Mouse (Mus musculus): ENCODE measurements at regions not wholly inside any gene's neighbourhood (a gene's known extent, or its start where the extent isn't known, plus 50 kb on each side); places are given as distances from the start of the nearest gene placed in this dataset.

DNA sequence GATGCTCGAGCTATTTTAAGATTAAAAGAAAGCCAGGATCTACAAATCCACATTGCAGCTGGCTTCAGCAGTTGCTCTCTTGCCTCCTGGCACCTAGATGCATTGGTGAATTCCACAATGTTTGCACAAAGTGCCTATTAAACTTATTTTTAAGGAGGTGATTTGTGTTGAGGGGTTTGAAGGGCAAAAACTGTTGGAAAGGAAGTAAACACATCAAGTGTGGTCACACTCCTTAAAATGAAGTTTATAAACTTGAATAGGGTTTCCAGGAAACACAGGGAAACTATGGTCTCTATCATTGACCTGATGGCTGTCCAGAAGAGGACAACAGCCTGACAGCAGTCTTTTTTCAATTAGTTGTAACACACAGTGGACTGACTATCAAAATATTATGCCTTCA is 205.4 kb downstream of the Papss1 start:
- Histone ChIP-seq H3K4me1 (ENCODE audit: control insufficient read depth, insufficient read depth, low read length) (no peaks in the 10 kb centered on the region), H3K4me3 (ENCODE audit: insufficient read depth, low read length) (no peak overlapping the region), H3K27ac (ENCODE audit: insufficient read depth, low read length) (no peak overlapping the region)
- TF ChIP-seq CTCF (IDR thresholded peaks at IDR 0.05; ENCODE audit: extremely low read depth, insufficient read depth, low read length) (no peak), POLR2A (IDR thresholded peaks at IDR 0.05; ENCODE audit: extremely low read depth, insufficient read depth, low read length) (no peak)

DNA sequence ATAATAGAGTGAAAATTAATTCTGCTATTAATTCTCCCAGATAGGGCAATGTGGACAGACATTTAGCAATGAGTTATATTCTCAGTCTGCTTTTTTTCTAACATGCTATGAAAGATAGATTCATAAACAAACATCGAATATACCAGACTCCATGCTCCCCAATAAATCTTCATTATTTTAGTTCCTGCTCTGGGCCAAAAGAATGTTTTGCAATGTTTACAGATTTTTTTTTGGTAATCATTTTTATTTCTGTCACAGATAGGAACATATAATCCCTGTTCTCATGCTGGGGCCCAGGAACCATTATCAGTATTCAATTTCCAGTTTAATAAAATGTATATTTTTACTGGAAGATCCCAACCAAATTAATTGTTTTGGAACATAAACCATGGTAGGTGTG is 205.9 kb downstream of the Papss1 start:
- no peak overlapping the region for H3K4me3 ChIP-seq (ENCODE audit: insufficient read depth, low read length)
- no peaks in the 10 kb centered on the region for H3K4me1 ChIP-seq (ENCODE audit: control insufficient read depth, insufficient read depth, low read length)
- H3K27ac ChIP-seq (ENCODE audit: insufficient read depth, low read length): no peak overlapping the region
- TF ChIP-seq POLR2A (IDR thresholded peaks at IDR 0.05; ENCODE audit: extremely low read depth, insufficient read depth, low read length): no peak
- TF ChIP-seq CTCF (IDR thresholded peaks at IDR 0.05; ENCODE audit: extremely low read depth, insufficient read depth, low read length): no peak

DNA sequence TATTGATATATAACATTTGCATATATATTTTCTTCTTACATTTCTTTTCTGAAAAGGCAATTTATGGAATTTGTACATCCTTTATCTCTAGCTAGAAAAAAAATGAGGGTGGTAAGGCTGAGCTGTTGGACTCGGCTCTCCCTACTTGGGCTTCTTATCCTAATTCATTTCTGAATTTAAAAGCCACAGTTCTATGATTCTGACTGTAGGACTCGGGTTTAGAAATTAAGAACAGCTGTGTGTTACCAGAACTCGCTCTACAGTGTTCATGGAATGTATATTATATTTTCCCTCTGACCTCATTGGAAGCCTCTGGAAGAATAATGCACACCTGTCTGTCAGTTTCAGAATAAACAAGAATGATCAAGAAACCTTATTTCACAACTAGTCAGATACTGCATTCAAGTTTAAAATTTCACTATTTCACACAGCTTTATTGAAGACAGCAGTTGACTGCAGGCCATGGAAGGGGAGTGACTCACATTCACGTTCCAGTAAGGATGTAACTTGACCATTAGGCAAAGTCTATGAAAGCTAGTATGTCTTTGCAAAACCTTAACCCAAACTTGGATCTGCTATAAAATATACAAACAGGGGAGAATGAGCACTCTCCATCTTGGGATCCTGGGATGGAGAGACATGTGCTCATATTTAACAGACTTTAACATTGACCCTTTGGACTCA is 207.4 kb downstream of the Papss1 start:
- H3K27ac ChIP-seq (ENCODE audit: insufficient read depth, low read length): no peak overlapping the region
- no peak for TF ChIP-seq CTCF (IDR thresholded peaks at IDR 0.05; ENCODE audit: extremely low read depth, insufficient read depth, low read length)
- no peak for TF ChIP-seq POLR2A (IDR thresholded peaks at IDR 0.05; ENCODE audit: extremely low read depth, insufficient read depth, low read length)
- no peaks in the 10 kb centered on the region for H3K4me1 ChIP-seq (ENCODE audit: control insufficient read depth, insufficient read depth, low read length)
- no peak overlapping the region for H3K4me3 ChIP-seq (ENCODE audit: insufficient read depth, low read length)

DNA sequence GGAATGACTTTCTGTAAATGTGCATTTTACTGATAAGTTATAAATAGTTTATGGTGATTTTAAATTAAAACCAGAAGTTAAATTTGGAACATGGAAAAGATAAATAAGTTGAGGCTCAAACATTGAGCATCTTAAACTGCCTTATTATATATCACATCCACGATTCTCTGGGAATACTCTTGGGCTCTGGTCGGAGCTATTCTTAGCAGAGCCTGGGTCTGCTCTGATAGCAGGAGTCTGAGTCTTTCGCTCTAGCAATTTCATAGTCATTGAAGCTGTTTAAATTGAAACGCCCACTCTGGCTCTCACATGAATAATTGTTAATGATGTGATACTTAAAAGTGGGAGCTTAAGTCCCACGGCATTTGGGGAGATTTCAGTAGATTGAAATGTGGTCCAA is 208.0 kb downstream of the Papss1 start:
- TF ChIP-seq CTCF (IDR thresholded peaks at IDR 0.05; ENCODE audit: extremely low read depth, insufficient read depth, low read length) (no peak), POLR2A (IDR thresholded peaks at IDR 0.05; ENCODE audit: extremely low read depth, insufficient read depth, low read length) (no peak)
- Histone ChIP-seq H3K4me3 (ENCODE audit: insufficient read depth, low read length) (no peak overlapping the region), H3K4me1 (ENCODE audit: control insufficient read depth, insufficient read depth, low read length) (no peaks in the 10 kb centered on the region), H3K27ac (ENCODE audit: insufficient read depth, low read length) (no peak overlapping the region)

DNA sequence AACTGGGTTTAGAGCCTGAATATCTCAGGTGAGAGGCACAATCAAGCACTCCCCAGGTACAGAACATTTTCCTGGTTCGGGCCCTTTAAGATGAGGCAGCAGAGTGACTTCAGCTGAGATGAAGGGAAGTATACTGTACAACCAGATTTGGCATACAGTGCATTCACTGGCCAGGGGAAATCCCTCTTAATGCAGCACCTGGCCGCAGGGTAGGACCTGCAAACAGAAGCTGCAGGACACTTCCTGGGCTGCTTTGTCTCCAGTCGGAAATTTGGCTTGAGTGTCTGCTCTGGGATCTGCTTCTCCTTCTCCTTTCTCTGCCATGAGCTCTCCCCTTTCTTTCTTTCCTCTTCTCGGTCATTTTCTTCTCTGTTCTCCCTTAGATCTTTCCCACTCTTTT is 210.9 kb downstream of the Papss1 start:
- no peak overlapping the region for H3K4me3 ChIP-seq (ENCODE audit: insufficient read depth, low read length)
- TF ChIP-seq CTCF (IDR thresholded peaks at IDR 0.05; ENCODE audit: extremely low read depth, insufficient read depth, low read length): no peak
- TF ChIP-seq POLR2A (IDR thresholded peaks at IDR 0.05; ENCODE audit: extremely low read depth, insufficient read depth, low read length): no peak
- no peak overlapping the region for H3K27ac ChIP-seq (ENCODE audit: insufficient read depth, low read length)
- no peaks in the 10 kb centered on the region for H3K4me1 ChIP-seq (ENCODE audit: control insufficient read depth, insufficient read depth, low read length)

- TF ChIP-seq CTCF (IDR thresholded peaks at IDR 0.05; ENCODE audit: extremely low read depth, insufficient read depth, low read length) (no peak), POLR2A (IDR thresholded peaks at IDR 0.05; ENCODE audit: extremely low read depth, insufficient read depth, low read length) (no peak)
Observed at GRCm38 (mm10) chr3:131776650-131777049, 212.1 kb downstream of the Papss1 start.

GRCm38 (mm10) chr3:131779803-131780202 is 215.2 kb downstream of the Papss1 start:
- H3K4me1 ChIP-seq (ENCODE audit: control insufficient read depth, insufficient read depth, low read length): no peaks in the 10 kb centered on the region
- TF ChIP-seq POLR2A (IDR thresholded peaks at IDR 0.05; ENCODE audit: extremely low read depth, insufficient read depth, low read length) (no peak), CTCF (IDR thresholded peaks at IDR 0.05; ENCODE audit: extremely low read depth, insufficient read depth, low read length) (no peak)
- H3K4me3 ChIP-seq (ENCODE audit: insufficient read depth, low read length): no peak overlapping the region
- no peak overlapping the region for H3K27ac ChIP-seq (ENCODE audit: insufficient read depth, low read length)

More at GRCm38 (mm10) chr3:131776650-131777049, 212.1 kb downstream of the Papss1 start:
- Histone ChIP-seq H3K4me3 (ENCODE audit: insufficient read depth, low read length) (no peak overlapping the region), H3K4me1 (ENCODE audit: control insufficient read depth, insufficient read depth, low read length) (no peaks in the 10 kb centered on the region), H3K27ac (ENCODE audit: insufficient read depth, low read length) (no peak overlapping the region)

DNA sequence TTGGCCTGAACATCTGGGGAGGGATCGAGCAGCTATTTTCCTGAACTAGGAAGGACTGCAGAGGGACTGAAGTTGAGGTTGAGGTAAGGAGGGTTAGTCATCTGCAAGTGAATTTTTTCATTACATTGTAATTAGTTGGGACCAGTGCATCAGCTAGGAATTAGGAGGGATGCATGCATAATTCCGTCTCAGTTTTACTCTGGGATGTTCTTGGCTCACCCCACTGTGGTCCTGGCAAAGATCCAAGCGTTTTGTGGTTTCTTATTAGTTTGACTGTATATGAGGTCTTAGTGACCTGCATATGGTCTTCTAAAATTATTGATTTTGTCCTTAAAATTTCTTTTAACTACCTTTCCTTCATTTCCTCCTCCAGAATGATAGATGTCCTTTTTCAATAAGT is 221.0 kb downstream of the Papss1 start:
- Histone ChIP-seq H3K27ac (ENCODE audit: insufficient read depth, low read length) (no peak overlapping the region), H3K4me1 (ENCODE audit: control insufficient read depth, insufficient read depth, low read length) (no peaks in the 10 kb centered on the region), H3K4me3 (ENCODE audit: insufficient read depth, low read length) (no peak overlapping the region)
- TF ChIP-seq POLR2A (IDR thresholded peaks at IDR 0.05; ENCODE audit: extremely low read depth, insufficient read depth, low read length) (no peak), CTCF (IDR thresholded peaks at IDR 0.05; ENCODE audit: extremely low read depth, insufficient read depth, low read length) (no peak)

DNA sequence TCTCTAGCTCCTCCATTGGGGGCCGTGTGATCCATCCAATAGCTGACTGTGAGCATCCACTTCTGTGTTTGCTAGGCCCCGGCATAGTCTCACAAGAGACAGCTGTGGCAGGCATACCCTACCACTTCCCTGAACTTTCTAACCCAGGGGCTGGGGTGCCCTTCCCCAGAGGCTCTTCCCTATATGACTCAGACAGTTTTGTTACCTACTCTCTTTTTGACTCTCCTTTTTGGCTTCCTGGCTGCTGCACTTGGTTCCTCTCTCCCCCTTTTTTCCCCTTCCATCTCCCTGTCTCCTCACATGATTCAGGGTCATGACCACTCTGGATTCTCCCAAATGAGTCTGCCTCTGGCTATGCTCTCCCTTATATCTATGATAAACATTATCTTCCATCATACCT is 223.8 kb downstream of the Papss1 start:
- Histone ChIP-seq H3K4me1 (ENCODE audit: control insufficient read depth, insufficient read depth, low read length) (no peaks in the 10 kb centered on the region), H3K4me3 (ENCODE audit: insufficient read depth, low read length) (no peak overlapping the region), H3K27ac (ENCODE audit: insufficient read depth, low read length) (no peak overlapping the region)
- TF ChIP-seq CTCF (IDR thresholded peaks at IDR 0.05; ENCODE audit: extremely low read depth, insufficient read depth, low read length): no peak
- no peak for TF ChIP-seq POLR2A (IDR thresholded peaks at IDR 0.05; ENCODE audit: extremely low read depth, insufficient read depth, low read length)

GRCm38 (mm10) chr3:131789177-131789576 is 224.6 kb downstream of the Papss1 start:
- H3K4me3 ChIP-seq (ENCODE audit: insufficient read depth, low read length): no peak overlapping the region

More at GRCm38 (mm10) chr3:131789177-131789576, 224.6 kb downstream of the Papss1 start:
- H3K27ac ChIP-seq (ENCODE audit: insufficient read depth, low read length): no peak overlapping the region
- H3K4me1 ChIP-seq (ENCODE audit: control insufficient read depth, insufficient read depth, low read length): no peaks in the 10 kb centered on the region
- no peak for TF ChIP-seq CTCF (IDR thresholded peaks at IDR 0.05; ENCODE audit: extremely low read depth, insufficient read depth, low read length)
